Mouse (Mus musculus): ENCODE data around the gene Dohh. TPM values are rescaled to one million over a fixed set of nuclear protein-coding genes. Genes with fewer than 3 reads are reported as not detected.

Gene Dohh
- total RNA-seq, 2 experiments from 2014 or later, result 72.0 to 77.3 TPM

GRCm38 (mm10) chr10:81382039-81382438, 2.2 kb upstream of the Dohh start:
- DNase-seq (ENCODE audit: low spot score in 2 of 2), result no peak

- DNase-seq (ENCODE audit: low spot score in 2 of 2), result no peak
These were observed 366 bp downstream of the Dohh start for GRCm38 (mm10) chr10:81384605-81384982.

GRCm38 (mm10) chr10:81385603-81386306, 1.5 kb downstream of the Dohh start:
- no peak for DNase-seq (ENCODE audit: low spot score in 2 of 2)

- DNase-seq (ENCODE audit: low spot score in 2 of 2), result no peak
These were observed 3.5 kb downstream of the Dohh start for GRCm38 (mm10) chr10:81387716-81388115.

GRCm38 (mm10) chr10:81388505-81389055, 4.4 kb downstream of the Dohh start, which contains the start of gene Gm48552:
TSS of gene Gm48552 (plus strand) at chr10:81389005.
- DNase-seq (ENCODE audit: low spot score in 2 of 2), result no peak

GRCm38 (mm10) chr10:81389373-81389772, 5.1 kb downstream of the Dohh start:
- no peak for DNase-seq (ENCODE audit: low spot score in 2 of 2)

GRCm38 (mm10) chr10:81389801-81390677, 5.8 kb downstream of the Dohh start:
- peak; percentile 88 for DNase-seq (ENCODE audit: low spot score in 2 of 2)

- DNase-seq (ENCODE audit: low spot score in 2 of 2), result no peak
These were observed 6.4 kb downstream of the Dohh start for GRCm38 (mm10) chr10:81390678-81390965.

GRCm38 (mm10) chr10:81392270-81392669, 8.0 kb downstream of the Dohh start:
- DNase-seq (ENCODE audit: low spot score in 2 of 2), result no peak

GRCm38 (mm10) chr10:81392781-81393185, 8.6 kb downstream of the Dohh start, which contains the start of gene Smim24:
TSS of gene Smim24 (plus strand) at chr10:81393051.
- no peak for DNase-seq (ENCODE audit: low spot score in 2 of 2)

GRCm38 (mm10) chr10:81393456-81394063, 9.3 kb downstream of the Dohh start:
- no peak for DNase-seq (ENCODE audit: low spot score in 2 of 2)

- peak; percentile 83 to 85 for DNase-seq (ENCODE audit: low spot score in 2 of 2)
These were observed 10.9 kb downstream of the Dohh start for GRCm38 (mm10) chr10:81395127-81395526.

- no peak for DNase-seq (ENCODE audit: low spot score in 2 of 2)
These were observed 11.6 kb downstream of the Dohh start for GRCm38 (mm10) chr10:81395865-81396264.

GRCm38 (mm10) chr10:81396749-81397148, 12.5 kb downstream of the Dohh start:
- DNase-seq (ENCODE audit: low spot score in 2 of 2), result no peak

GRCm38 (mm10) chr10:81399296-81399695, 15.1 kb downstream of the Dohh start:
- DNase-seq (ENCODE audit: low spot score in 2 of 2), result no peak

GRCm38 (mm10) chr10:81399798-81400308, 15.6 kb downstream of the Dohh start:
- DNase-seq (ENCODE audit: low spot score in 2 of 2), result no peak

- no peak for DNase-seq (ENCODE audit: low spot score in 2 of 2)
These were observed 16.4 kb downstream of the Dohh start for GRCm38 (mm10) chr10:81400371-81401204.

- DNase-seq (ENCODE audit: low spot score in 2 of 2), result no peak
These were observed 16.9 kb downstream of the Dohh start for GRCm38 (mm10) chr10:81401205-81401520.

GRCm38 (mm10) chr10:81401521-81402226, 17.4 kb downstream of the Dohh start:
- DNase-seq (ENCODE audit: low spot score in 2 of 2), result peak in 1 of 2 experiments; percentile 68

GRCm38 (mm10) chr10:81402227-81402765, 18.1 kb downstream of the Dohh start:
- DNase-seq (ENCODE audit: low spot score in 2 of 2), result no peak

Measured in layer of hippocampus, postnatal 10 days (tissue).